Mouse (Mus musculus) MEL (cell line): ENCODE measurements around the gene Gm5475.

Experiments used
- CTCF ChIP-seq, 3 experiments: IDR thresholded peaks in 2 of 3; conservative IDR thresholded peaks in 1 of 3; 2 replicates each; pipeline ENCODE4 v1.5.1; 2011 to 2012; ENCODE audit warnings: low read length in 3 of 3, low read depth in 2 of 3, mild to moderate bottlenecking in 2 of 3, improper control_type of control experiment in 1 of 3, inconsistent platforms in 1 of 3, mixed read lengths in 1 of 3, moderate library complexity in 1 of 3; ENCODE audit not compliant: control insufficient read depth in 1 of 3, insufficient read depth in 1 of 3, poor library complexity in 1 of 3, severe bottlenecking in 1 of 3
- MAX ChIP-seq: IDR thresholded peaks from 2 replicates; pipeline ENCODE4 v1.6.1; 2011; ENCODE audit warnings: low read length, improper control_type of control experiment
- MXI1 ChIP-seq: IDR thresholded peaks from 2 replicates; pipeline ENCODE4 v1.6.1; 2011; ENCODE audit warnings: mild to moderate bottlenecking, low read depth, low read length, improper control_type of control experiment
- NRF1 ChIP-seq: IDR thresholded peaks from 2 replicates; pipeline ENCODE4 v1.6.1; 2014; ENCODE audit warnings: low read depth, mild to moderate bottlenecking, inconsistent platforms, low read length, improper control_type of control experiment, moderate library complexity; ENCODE audit not compliant: poor library complexity, insufficient read depth, severe bottlenecking
- TCF12 ChIP-seq: IDR thresholded peaks from 2 replicates; pipeline ENCODE4 v1.6.1; 2014; ENCODE audit warnings: low read depth, mild to moderate bottlenecking, inconsistent platforms, low read length, improper control_type of control experiment, moderate library complexity

DNA sequence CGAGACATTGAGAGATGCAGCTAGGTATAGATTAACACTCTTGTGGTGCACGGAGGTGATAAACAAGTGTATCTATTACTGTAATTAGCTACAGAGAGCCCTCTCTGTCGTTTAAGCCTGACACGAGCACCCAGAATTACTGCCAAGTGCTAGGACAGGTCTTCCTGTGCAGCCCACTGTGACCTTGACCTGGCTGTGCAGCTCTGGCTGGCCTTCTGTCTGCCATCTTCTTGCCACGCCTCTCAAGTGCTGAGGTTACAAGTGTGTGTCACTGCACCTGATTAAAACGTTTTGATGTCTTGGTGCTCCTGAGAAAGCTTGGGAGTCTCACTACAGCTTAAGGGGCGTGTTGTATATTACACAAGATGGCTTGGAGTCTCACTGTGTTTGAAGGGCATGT is 30.9 kb upstream of the Gm5475 start:
- TF ChIP-seq MXI1 = no peak
- no peak for TF ChIP-seq TCF12
- no peak for TF ChIP-seq NRF1
- TF ChIP-seq CTCF (IDR thresholded peaks at IDR 0.05 in 2 of 3, conservative IDR thresholded peaks at IDR 0.05 in 1 of 3; ENCODE audit: control insufficient read depth in 1 of 3, insufficient read depth in 1 of 3, low read depth in 2 of 3, low read length in 3 of 3, poor library complexity in 1 of 3, severe bottlenecking in 1 of 3) = no peak
- no peak for TF ChIP-seq MAX
